Mouse (Mus musculus) liver, embryonic 16.5 days (tissue): Measurements from ENCODE around the gene Setd1a. TPM values are rescaled to one million over a fixed set of nuclear protein-coding genes. Genes with fewer than 3 reads are reported as not detected.

Source experiments
- ATAC-seq: fragments of 200-750 bp; cut with Nextera tagmentation; 2 replicates; pipeline ENCODE4 v1.8.0; 2017; ENCODE audit warnings: low read depth, mild to moderate bottlenecking, moderate number of reproducible peaks, moderate library complexity
- H3K27ac ChIP-seq: fragments of 300-500 bp; sonication (generic); 2 replicates; pipeline ENCODE4 v1.5.1; 2014; ENCODE audit warnings: mild to moderate bottlenecking, low read length
- H3K27me3 ChIP-seq: fragments of 300-500 bp; sonication (generic); 2 replicates; pipeline ENCODE4 v1.6.1; 2014; ENCODE audit warnings: low read depth, low read length, mixed read lengths; ENCODE audit not compliant: control insufficient read depth, insufficient read depth
- H3K36me3 ChIP-seq: fragments of 300-500 bp; sonication (generic); 2 replicates; pipeline ENCODE4 v1.6.1; 2014; ENCODE audit warnings: mild to moderate bottlenecking; ENCODE audit not compliant: control insufficient read depth, insufficient read depth
- H3K4me1 ChIP-seq: fragments of 300-500 bp; sonication (generic); 2 replicates; pipeline ENCODE4 v1.6.1; 2014; ENCODE audit warnings: low read depth, low read length, mixed read lengths; ENCODE audit not compliant: control insufficient read depth
- H3K4me2 ChIP-seq: fragments of 300-500 bp; sonication (generic); 2 replicates; pipeline ENCODE4 v1.6.1; 2014; ENCODE audit warnings: low read depth, low read length, mixed read lengths
- H3K4me3 ChIP-seq: fragments of 300-500 bp; sonication (generic); 2 replicates; pipeline ENCODE4 v1.5.1; 2014; ENCODE audit warnings: low read depth, mild to moderate bottlenecking, low read length
- H3K9ac ChIP-seq: fragments of 300-500 bp; sonication (generic); 2 replicates; pipeline ENCODE4 v1.6.1; 2014; ENCODE audit warnings: low read depth, low read length
- H3K9me3 ChIP-seq: fragments of 300-500 bp; sonication (generic); replicated peaks from 2 replicates; pipeline ENCODE4 v1.6.1; 2016; ENCODE audit warnings: low read length; ENCODE audit not compliant: control insufficient read depth
- WGBS: fragments of 180-500 bp; shearing (Covaris S2); extraction: QIAGEN DNeasy Blood & Tissue Kit; methylation state at CpG from one replicate; pipeline ENCODE4 v1.1.7; 2014; ENCODE audit not compliant: insufficient replicate concordance; 5-methylcytosine and 5-hydroxymethylcytosine counted together
- polyA plus RNA-seq: library from polyadenylated mRNA; unstranded; fragments of >200 nt; fragmentation: Nextera tagmentation; extraction: Ambion mirVana; gene quantifications from 2 replicates; pipeline ENCODE4 v1.2.1, GENCODE M21; 2015

Setd1a gene
- polyA plus RNA-seq, 1 experiment from 2014 or later = 7.9 TPM

DNA sequence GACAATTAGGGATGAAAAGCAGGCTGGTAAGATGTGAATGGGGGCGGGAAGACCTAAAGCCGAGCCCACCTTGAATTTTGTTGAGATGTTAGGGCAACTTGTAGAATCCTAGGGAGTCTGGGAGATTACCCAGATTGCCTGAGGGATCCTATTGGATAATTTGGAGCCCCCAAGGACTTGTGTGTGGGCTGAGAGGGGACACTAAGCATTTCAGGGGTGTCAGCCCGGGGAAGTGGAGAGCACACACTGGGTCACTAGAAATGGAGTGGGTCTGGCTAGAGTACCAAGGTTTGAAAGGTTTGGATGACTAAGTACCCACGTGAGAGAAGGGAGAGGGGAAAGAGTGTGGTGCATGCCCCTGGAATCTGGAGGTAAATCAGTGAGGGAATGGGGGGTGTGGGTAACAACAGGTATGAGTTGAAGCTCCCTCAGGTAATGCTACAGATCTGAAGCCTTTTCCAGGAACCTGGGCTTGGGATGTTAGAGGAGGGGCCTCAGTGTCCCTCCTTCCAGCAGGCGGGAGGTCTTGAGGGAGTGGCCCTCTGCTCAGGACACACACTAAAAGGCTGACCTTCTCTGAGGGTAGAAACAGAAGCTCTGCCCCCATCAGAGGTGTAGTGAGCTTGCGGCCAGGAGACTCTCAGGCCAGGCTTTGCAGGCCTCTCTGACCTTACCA lies 28.8 kb upstream of the Setd1a start:
- Histone ChIP-seq H3K4me2 (0 out of 2 replicates have a peak overlapping the region, but pooled peaks have one; percentile 78), H3K27ac (no peak overlapping the region), H3K27me3 (no peaks in the 10 kb centered on the region), H3K9ac (no peak overlapping the region), H3K4me3 (no peak overlapping the region; the same call in 1 of the 2 replicates), H3K36me3 (no peaks in the 10 kb centered on the region; the same call in 1 of the 2 replicates), H3K4me1 (peaks cover 14% of the 10 kb centered on the region), H3K9me3 (no peaks in the 10 kb centered on the region)
- 74% methylated on average over 6 of the region's 6 CpGs for WGBS
- ATAC-seq = no peak

- Histone ChIP-seq H3K36me3 (no peaks in the 10 kb centered on the region; the same call in 1 of the 2 replicates), H3K4me1 (peaks cover 14% of the 10 kb centered on the region), H3K4me3 (no peak overlapping the region), H3K9ac (no peak overlapping the region), H3K27ac (no peak overlapping the region), H3K4me2 (no peak overlapping the region), H3K27me3 (no peaks in the 10 kb centered on the region), H3K9me3 (no peaks in the 10 kb centered on the region)
- 89% methylated on average over 28 of the region's 28 CpGs for WGBS
- no peak for ATAC-seq
Measured at GRCm38 (mm10) chr7:127748235-127748560, 28.3 kb upstream of the Setd1a start.

- H3K4me3 ChIP-seq = no peak overlapping the region
- H3K4me2 ChIP-seq = no peak overlapping the region
- H3K27ac ChIP-seq = no peak overlapping the region
- H3K4me1 ChIP-seq = peaks cover 4% of the 10 kb centered on the region
- WGBS = 71% methylated on average over 19 of the region's 19 CpGs
- no peaks in the 10 kb centered on the region for H3K9me3 ChIP-seq
- no peak for ATAC-seq
- no peaks in the 10 kb centered on the region; the same call in 1 of the 2 replicates for H3K36me3 ChIP-seq
- no peaks in the 10 kb centered on the region for H3K27me3 ChIP-seq
- H3K9ac ChIP-seq = no peak overlapping the region
Measured at GRCm38 (mm10) chr7:127750131-127751127, 26.0 kb upstream of the Setd1a start.

DNA sequence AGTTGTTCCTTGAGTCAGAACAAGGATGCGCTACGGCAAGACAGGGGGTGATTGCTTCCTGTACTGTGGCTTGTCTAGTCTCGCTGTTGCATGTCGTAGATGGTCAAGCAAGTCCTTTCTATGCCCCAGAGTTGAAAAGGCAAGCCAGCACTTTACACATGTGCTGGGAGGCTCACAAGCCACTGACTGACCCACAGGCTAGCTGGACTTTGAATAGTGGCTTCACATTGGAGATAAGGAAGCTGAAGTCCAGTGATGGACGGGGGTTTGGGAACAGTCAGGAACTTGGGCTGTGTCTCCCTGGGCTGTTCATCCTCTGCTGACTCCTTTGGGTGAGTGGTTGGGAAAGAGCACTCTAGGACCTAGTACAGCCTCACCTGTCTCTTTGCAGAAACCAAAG lies 24.9 kb upstream of the Setd1a start:
- Histone ChIP-seq H3K27ac (no peak overlapping the region), H3K36me3 (no peaks in the 10 kb centered on the region; the same call in 1 of the 2 replicates), H3K9me3 (no peaks in the 10 kb centered on the region), H3K4me1 (peaks cover 4% of the 10 kb centered on the region), H3K27me3 (no peaks in the 10 kb centered on the region), H3K4me2 (no peak overlapping the region), H3K4me3 (no peak overlapping the region), H3K9ac (no peak overlapping the region)
- no peak for ATAC-seq
- 82% methylated on average over 5 of the region's 5 CpGs for WGBS

DNA sequence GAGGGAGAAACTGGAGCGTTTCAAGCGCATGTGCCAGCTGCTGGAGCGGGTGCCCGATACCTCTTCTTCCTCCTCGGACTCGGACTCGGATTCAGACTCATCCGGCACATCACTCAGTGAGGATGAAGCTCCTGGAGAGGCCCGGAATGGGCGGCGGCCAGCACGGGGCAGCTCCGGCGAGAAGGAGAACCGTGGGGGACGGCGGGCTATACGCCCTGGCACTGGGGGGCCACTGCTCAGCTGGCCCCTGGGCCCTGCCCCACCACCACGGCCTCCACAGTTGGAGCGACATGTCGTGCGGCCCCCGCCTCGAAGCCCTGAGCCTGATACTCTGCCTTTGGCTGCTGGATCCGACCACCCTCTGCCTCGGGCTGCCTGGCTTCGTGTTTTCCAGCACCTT lies 24.4 kb upstream of the Setd1a start:
- Histone ChIP-seq H3K36me3 (no peaks in the 10 kb centered on the region; the same call in 1 of the 2 replicates), H3K27ac (no peak overlapping the region), H3K9ac (no peak overlapping the region), H3K4me3 (no peak overlapping the region), H3K4me1 (no peaks in the 10 kb centered on the region), H3K4me2 (no peak overlapping the region), H3K27me3 (no peaks in the 10 kb centered on the region), H3K9me3 (no peaks in the 10 kb centered on the region)
- no peak for ATAC-seq
- 86% methylated on average over 25 of the region's 27 CpGs for WGBS

DNA sequence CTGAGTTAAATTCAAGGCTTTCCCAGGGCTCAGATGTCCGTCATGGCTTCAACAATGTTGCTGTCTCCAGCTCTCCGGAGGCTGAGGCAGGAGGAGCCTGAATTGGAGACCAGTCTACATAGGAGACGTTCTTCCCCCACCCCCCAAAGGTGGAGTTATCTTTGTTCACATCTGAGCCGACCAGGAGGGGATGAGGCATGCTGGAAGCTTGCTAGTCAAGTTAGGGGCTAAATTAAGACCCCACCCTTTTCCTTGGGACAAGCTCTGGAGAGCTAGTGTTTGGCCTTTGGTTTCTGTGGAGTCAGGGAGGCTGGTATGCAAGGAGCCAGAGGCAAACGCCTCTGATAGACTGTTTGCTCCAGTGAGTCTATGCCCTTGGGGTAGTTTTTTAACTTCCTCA lies 23.3 kb upstream of the Setd1a start:
- H3K9ac ChIP-seq = no peak overlapping the region
- H3K36me3 ChIP-seq = no peaks in the 10 kb centered on the region; the same call in 1 of the 2 replicates
- no peak for ATAC-seq
- no peak overlapping the region for H3K4me3 ChIP-seq
- no peak overlapping the region for H3K4me2 ChIP-seq
- no peak overlapping the region for H3K27ac ChIP-seq
- H3K4me1 ChIP-seq = no peaks in the 10 kb centered on the region
- no peaks in the 10 kb centered on the region for H3K9me3 ChIP-seq
- no peaks in the 10 kb centered on the region for H3K27me3 ChIP-seq
- WGBS = 48% methylated on average over 5 of the region's 5 CpGs

DNA sequence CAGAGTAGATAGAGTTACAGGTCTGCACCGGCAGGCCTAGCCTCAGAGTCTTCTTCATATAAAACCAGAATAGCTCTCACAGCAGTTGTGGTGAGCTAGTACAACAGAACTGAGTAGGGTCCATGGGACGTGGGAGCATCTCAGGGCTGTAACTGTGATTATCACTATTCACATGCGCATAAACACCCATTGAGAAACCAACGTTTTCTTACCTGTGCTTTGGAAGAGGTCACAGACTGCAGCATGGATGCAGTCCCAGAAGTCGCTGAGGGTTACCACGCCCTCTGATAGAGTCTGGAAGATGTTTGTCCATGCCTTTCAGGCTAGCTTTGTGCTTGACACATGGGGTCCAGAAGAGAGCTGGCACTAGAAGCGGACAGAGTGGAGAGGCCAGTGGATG lies 22.7 kb upstream of the Setd1a start:
- ATAC-seq = no peak
- Histone ChIP-seq H3K4me2 (no peak overlapping the region), H3K9ac (no peak overlapping the region), H3K4me3 (no peak overlapping the region), H3K9me3 (no peaks in the 10 kb centered on the region), H3K27ac (no peak overlapping the region), H3K27me3 (no peaks in the 10 kb centered on the region), H3K36me3 (no peaks in the 10 kb centered on the region; the same call in 1 of the 2 replicates), H3K4me1 (no peaks in the 10 kb centered on the region)
- WGBS = 73% methylated on average over 7 of the region's 7 CpGs

DNA sequence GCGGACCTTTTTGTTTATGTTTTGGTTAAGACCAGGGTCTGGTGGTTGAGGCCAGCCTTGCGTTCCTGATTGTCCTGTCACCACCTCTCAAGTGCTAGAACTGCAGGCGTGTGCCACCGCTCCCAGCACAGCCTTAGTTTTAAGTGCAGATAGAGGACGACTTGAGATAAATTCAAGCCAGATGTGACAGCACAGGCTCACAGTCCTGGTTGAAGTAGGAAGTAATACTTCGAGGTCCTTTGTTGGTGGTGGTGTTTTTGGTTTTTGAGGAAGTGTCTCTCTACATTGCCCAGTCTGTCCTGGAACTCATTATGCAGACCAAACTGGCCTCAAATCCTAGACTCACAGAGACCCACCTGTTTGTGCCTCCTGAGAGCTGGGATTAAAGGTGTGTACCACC lies 16.8 kb upstream of the Setd1a start:
- H3K36me3 ChIP-seq = no peaks in the 10 kb centered on the region
- 19% methylated on average over 6 of the region's 6 CpGs for WGBS
- no peak overlapping the region for H3K9ac ChIP-seq

GRCm38 (mm10) chr7:127760478-127760877 lies 16.0 kb upstream of the Setd1a start:
- Histone ChIP-seq H3K27ac (no peak overlapping the region), H3K9me3 (no peaks in the 10 kb centered on the region), H3K4me2 (no peak overlapping the region), H3K4me1 (peaks cover 19% of the 10 kb centered on the region), H3K9ac (no peak overlapping the region), H3K4me3 (no peak overlapping the region), H3K36me3 (no peaks in the 10 kb centered on the region), H3K27me3 (no peaks in the 10 kb centered on the region)
- no peak for ATAC-seq
- 83% methylated on average over 3 of the region's 3 CpGs for WGBS

More for the DNA sequence above, 16.8 kb upstream of the Setd1a start:
- Histone ChIP-seq H3K9me3 (no peaks in the 10 kb centered on the region), H3K4me1 (peaks cover 15% of the 10 kb centered on the region), H3K27me3 (no peaks in the 10 kb centered on the region), H3K27ac (no peak overlapping the region), H3K4me2 (no peak overlapping the region), H3K4me3 (no peak overlapping the region)
- no peak for ATAC-seq
